Mouse (Mus musculus) bone marrow, adult 2 months (tissue): ENCODE measurements around the gene Syt1. TPM values are rescaled to one million over a fixed set of nuclear protein-coding genes. Genes with fewer than 3 reads are reported as not detected.

Experiments
- H3K27ac ChIP-seq: fragments of 200-500 bp; 2 replicates; pipeline ENCODE4 v1.5.1; 2012; ENCODE audit warnings: low read depth, mild to moderate bottlenecking, control low read depth, inconsistent platforms, low read length; ENCODE audit not compliant: control insufficient read depth, poor library complexity, insufficient read depth
- H3K4me1 ChIP-seq: fragments of 200-500 bp; 2 replicates; pipeline ENCODE4 v1.6.1; 2011; ENCODE audit warnings: low read length; ENCODE audit not compliant: control insufficient read depth, insufficient read depth
- H3K4me3 ChIP-seq: fragments of 200-500 bp; replicated peaks from 2 replicates; pipeline ENCODE3; 2011; ENCODE audit warnings: mild to moderate bottlenecking, low read depth, low read length, control low read depth; ENCODE audit not compliant: control insufficient read depth
- CTCF ChIP-seq: fragments of 200-500 bp; IDR thresholded peaks from 2 replicates; pipeline ENCODE4 v1.5.1; 2011; ENCODE audit warnings: low read length, control low read depth; ENCODE audit not compliant: control insufficient read depth, insufficient read depth
- POLR2A ChIP-seq: fragments of 200-500 bp; IDR thresholded peaks from 2 replicates; pipeline ENCODE4 v1.6.1; 2011; ENCODE audit warnings: low read depth, mild to moderate bottlenecking, control low read depth, low read length, borderline replicate concordance; ENCODE audit not compliant: control insufficient read depth
- WGBS: fragments of 180-500 bp; shearing (Covaris S2); methylation state at CpG from one replicate; pipeline ENCODE4 v1.1.7; 2018; 5-methylcytosine and 5-hydroxymethylcytosine counted together
- polyA plus RNA-seq: library from polyadenylated mRNA; stranded (reverse); fragments of >200 nt; gene quantifications from 2 replicates; pipeline ENCODE4 v1.2.4, GENCODE M21; 2011; ENCODE audit warnings: low replicate concordance; ENCODE audit not compliant: missing spikeins, insufficient read depth, insufficient read length

Syt1 gene
- 0.42 TPM in 1 of 2 replicates, not detected in the other for polyA plus RNA-seq

DNA sequence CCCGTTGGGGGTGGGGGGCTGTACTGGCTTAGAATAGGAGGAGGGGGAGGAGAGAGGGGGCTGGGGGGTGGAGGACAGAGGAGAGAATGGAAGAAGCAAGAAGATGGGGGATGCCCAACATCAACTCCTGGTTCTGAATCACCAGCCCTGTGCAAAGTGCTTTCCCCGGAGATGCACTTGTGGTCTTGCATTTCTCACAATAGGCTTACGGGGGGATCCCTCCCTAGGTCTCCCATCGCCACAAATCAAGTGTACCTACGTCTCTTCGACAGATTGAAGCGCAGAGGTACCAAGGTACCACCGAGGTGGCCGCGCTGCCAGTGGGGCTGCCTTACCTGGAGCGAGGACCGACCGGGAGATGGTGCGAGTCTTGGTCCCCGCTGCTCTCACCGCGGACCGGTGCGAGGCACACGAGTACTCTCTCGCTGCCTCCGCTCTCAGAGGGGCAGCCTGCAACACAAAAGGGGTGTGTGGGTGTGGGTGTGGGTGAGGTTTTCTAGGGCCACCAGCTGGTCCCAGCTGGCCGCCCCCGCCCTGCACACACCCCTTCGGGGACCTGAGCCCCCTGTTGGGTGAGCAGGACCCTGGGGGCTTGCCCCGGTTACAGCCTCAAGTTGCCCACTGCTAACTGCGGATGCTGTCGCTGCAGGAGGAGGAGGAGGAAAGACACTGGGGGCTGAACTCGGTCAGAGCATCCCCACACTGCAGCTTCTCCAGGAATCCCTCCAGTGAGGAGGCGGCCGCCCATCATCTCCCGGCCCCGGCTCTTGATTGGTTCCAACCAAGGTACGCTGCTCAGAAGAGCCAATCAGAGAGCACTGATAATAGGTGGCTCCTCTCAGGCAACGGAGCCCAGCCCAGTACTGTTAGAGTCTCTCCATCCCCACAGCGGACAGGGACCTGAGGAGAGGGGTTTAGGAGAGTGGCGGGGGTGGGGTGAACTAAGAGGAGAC, at the start of gene Syt1:
TSS of gene Syt1 (minus strand) at position 742 of the 953 bp plus-strand sequence.
- 6% methylated on average over 37 of the region's 37 CpGs for WGBS
- Histone ChIP-seq H3K27ac (no peak within 1 kb of the TSS), H3K4me3 (no peak within 1 kb of the TSS), H3K4me1 (no peaks in the 10 kb centered on the region)
- TF ChIP-seq CTCF, result no peak

DNA sequence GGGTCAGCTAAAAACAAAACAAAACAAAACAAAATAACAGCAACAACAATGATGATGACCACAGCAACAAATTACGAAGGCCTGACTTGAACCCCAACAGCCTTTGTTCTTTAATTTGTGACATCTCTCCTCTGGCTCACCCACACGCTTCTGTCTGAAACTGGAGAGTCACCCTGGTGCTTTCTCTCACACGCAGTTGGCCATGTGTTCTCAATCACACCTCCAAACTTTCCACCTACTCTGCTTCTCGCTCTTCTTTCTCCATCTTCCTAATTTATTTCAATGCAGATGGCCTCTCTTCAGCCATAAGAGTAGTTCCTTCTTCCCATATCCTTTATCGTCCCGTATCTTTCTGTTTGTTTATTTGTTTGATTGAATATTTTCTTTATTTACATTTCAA, 45.7 kb upstream of the Syt1 start:
- Histone ChIP-seq H3K27ac (no peak overlapping the region), H3K4me3 (no peak overlapping the region), H3K4me1 (no peaks in the 10 kb centered on the region)
- WGBS, result 78% methylated on average over 6 of the region's 6 CpGs
- TF ChIP-seq POLR2A, result no peak

DNA sequence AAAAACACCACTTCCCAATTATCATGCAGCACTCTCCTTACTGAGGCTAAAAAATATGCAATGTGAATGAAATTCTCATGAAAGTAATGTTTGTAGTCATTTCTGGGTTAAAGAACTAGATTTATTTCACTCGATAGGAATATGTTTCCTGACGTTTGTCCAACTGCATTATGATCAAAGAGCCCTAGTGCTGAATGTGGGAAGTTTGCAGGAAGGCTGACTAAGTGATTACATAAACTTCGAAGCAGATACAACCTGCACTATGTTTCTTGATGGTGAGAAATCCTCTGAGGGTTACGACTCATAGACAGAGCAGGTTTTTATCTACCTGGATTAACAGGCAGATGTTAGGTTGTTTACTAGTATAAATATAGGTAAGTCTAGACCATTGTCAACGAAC, 36.8 kb upstream of the Syt1 start:
- H3K4me3 ChIP-seq, result no peak overlapping the region
- TF ChIP-seq POLR2A (no peak), CTCF (no peak)
- no peaks in the 10 kb centered on the region for H3K4me1 ChIP-seq
- 59% methylated on average over 5 of the region's 5 CpGs for WGBS
- H3K27ac ChIP-seq, result no peak overlapping the region

DNA sequence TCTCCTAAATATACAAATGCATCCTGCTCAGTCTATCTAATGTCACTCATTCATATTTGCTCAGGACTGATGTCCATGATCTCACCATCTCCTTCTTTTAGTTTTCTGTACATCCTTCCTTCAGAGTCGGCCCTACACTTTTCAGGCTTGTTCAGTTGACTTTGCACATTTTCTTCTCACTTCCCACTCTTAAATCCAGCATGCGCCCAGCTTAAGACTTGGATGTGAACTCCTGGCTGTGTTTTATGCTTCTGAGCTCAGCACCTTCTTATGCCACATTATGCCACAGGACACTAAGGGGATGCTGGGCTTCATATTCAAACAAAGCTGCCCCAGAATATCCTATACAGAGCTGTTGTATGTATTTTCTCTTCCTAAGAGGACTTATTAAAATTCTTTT, 36.2 kb upstream of the Syt1 start:
- no peaks in the 10 kb centered on the region for H3K4me1 ChIP-seq
- no peak overlapping the region for H3K4me3 ChIP-seq
- TF ChIP-seq CTCF (no peak), POLR2A (no peak)
- WGBS, result 71% methylated on average over 2 of the region's 2 CpGs
- H3K27ac ChIP-seq, result no peak overlapping the region

DNA sequence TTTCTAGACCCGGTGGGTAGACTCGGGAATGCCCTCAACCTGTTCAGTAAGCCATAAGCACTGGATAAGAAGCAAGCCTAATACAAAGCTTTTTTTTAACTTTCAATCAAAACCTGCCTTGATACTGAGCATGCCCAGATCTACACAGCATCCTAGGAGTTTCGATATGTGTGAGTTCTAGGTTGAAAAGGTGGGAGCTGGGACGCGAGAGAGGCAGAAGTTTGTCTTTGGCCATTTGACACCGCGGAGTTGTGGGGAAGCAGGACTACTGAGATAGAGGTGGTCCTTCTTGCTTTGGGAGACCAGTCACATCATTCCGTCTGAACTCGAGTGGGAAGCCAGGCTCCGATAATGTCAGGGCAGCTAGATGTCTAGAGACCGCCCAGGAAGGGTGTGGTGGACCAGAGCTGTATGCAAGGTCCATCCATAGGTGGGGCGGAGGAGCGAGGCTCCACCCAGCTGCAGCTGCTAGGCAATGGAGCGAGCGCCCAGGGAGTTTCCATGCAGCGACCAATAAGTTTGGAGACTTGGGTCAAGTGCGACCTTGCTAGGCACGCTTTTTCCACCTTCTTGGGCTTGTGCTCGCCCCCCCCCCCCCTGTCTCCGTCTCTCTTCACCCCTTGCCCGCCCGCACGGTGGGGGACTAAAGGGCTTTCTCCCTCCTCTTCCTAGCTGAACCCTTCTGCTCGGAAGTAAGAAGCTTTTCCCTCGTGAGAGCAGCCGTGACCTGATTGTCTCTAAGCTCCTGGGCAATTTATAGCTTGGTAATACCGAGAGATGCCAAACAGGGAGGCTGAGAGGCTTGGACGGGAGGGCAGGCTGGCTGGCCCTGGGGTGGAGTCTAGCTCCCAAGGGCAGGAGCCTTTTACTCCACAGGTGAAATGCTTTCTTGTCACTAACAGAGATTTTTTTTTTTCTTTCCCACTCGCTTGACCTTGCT, 714 bp upstream of the Syt1 start:
- no peak overlapping the region for H3K4me3 ChIP-seq
- no peaks in the 10 kb centered on the region for H3K4me1 ChIP-seq
- WGBS, result 3% methylated on average over 28 of the region's 29 CpGs
- TF ChIP-seq CTCF, result no peak
- no peak for TF ChIP-seq POLR2A
- H3K27ac ChIP-seq, result no peak overlapping the region

DNA sequence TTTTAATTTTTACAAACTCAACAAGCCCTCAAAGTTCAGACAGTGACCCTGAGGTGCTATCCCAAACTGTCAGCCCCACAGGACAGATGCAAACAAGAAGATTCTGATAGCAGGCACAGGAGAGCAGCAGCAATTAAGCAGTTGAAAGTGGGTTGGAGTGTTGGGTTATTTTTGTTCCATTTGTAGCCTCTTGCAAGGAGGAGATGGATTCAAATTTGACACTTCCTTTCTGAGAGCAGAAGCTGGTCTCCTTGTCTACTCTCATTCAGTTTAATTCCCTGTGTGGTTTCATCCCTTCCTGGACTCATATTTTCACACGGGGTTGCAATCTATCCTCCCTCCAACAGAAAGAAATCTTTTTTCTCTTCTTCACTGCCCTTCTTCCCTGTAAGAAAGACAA, 951 bp downstream of the Syt1 start:
- H3K4me3 ChIP-seq, result no peak overlapping the region
- 3% methylated on average over 1 of the region's 1 CpGs for WGBS
- TF ChIP-seq CTCF (no peak), POLR2A (no peak)
- H3K27ac ChIP-seq, result no peak overlapping the region
- no peaks in the 10 kb centered on the region for H3K4me1 ChIP-seq

DNA sequence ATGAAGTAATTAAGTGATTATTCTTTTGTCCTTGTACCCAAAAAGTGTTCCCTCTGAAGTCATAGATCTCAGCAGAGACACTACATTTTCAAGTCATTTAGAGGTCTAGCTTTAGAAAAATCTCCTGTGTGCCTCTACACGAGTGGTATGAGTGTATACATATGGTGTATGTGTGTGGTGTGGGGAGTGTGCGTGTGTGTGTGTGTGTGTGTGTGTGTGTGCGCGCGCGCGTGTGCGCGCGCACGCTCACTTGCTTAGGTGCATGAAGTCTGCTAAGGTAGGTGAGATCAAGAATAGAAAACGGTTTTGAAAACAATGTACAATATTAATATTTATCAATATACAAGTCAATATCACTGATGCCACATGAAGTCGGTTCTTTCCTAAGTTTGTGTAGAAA, 2.3 kb downstream of the Syt1 start:
- no peak for TF ChIP-seq CTCF
- TF ChIP-seq POLR2A, result no peak
- Histone ChIP-seq H3K27ac (no peak overlapping the region), H3K4me3 (no peak overlapping the region), H3K4me1 (no peaks in the 10 kb centered on the region)
- WGBS, result 88% methylated on average over 13 of the region's 13 CpGs

DNA sequence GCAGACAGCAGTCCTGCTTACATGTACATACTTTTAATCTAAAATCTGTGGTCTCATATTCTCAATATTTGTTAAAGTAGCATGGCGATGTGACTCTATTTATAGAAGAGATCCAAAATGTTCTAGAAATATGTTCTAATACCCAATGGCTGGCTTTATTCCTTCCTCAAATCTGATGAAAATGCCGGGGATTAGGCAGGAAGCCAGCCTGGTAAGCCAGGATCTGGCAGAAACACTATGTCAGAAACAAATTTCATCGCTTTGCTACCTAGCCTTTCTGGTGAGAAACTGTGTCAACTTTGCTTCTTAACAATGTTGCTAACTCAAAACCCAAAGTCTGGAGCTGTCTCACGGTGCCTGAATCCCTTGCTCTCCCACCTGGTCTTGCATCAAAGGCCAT, 7.3 kb downstream of the Syt1 start:
- no peak overlapping the region for H3K27ac ChIP-seq
- no peak overlapping the region for H3K4me3 ChIP-seq
- WGBS, result 73% methylated on average over 4 of the region's 4 CpGs
- TF ChIP-seq CTCF (no peak), POLR2A (no peak)
- no peaks in the 10 kb centered on the region for H3K4me1 ChIP-seq
